Mouse (Mus musculus) megakaryocyte-erythroid progenitor cell, adult 5-6 weeks (primary cell): ENCODE results near the gene Plekho1. TPM values are rescaled to one million over a fixed set of nuclear protein-coding genes. Genes with fewer than 3 reads are reported as not detected.
A peak's percentile ranks its signal among the peaks of the same experiment; 100 is the strongest.
"Not testable (repeated sequence)": the region's sequence is repeated elsewhere in the genome, so short reads cannot be mapped to it uniquely, and the experiment has no call there.

Experiments used
- ATAC-seq: replicated peaks from 2 replicates; pipeline ENCODE4 v1.8.0; 2016; ENCODE audit warnings: mild to moderate bottlenecking, inconsistent platforms; ENCODE audit not compliant: severe bottlenecking, poor library complexity, low FRiP score, low TSS enrichment
- total RNA-seq, 2 experiments: library from RNA; stranded (forward) in 1 of 2; stranded (reverse) in 1 of 2; fragments of 200-1000, 215-1000 nt in 1 of 2; fragments of >200 nt in 1 of 2; fragmentation: Nextera tagmentation in 1 of 2; gene quantifications; 2 replicates each; pipeline ENCODE4 v1.2.3; 2014 to 2017

Gene Plekho1
- 0.61 and 5.4 TPM in 2 replicates for total RNA-seq (2014; fragmentation: Nextera tagmentation)
- 5.9 and 10.5 TPM in 2 replicates for total RNA-seq (2017)

GRCm38 (mm10) chr3:95995802-95996428 is at the start of gene Plekho1:
Gene Plekho1 (minus strand): TSS chr3:95996001.
- ATAC-seq, result no peak

- not testable (repeated sequence) for ATAC-seq
Observed at GRCm38 (mm10) chr3:96044559-96044958, 48.8 kb upstream of the Plekho1 start.

GRCm38 (mm10) chr3:96043104-96043503 is 47.3 kb upstream of the Plekho1 start:
- no peak for ATAC-seq

GRCm38 (mm10) chr3:96041079-96041478 is 45.3 kb upstream of the Plekho1 start:
- ATAC-seq, result no peak

- no peak for ATAC-seq
Observed at GRCm38 (mm10) chr3:96040663-96041006, 44.8 kb upstream of the Plekho1 start.

- ATAC-seq, result no peak
Observed at GRCm38 (mm10) chr3:96039857-96040662, 44.3 kb upstream of the Plekho1 start.

- ATAC-seq, result no peak
Observed at GRCm38 (mm10) chr3:96038851-96039250, 43.0 kb upstream of the Plekho1 start.

- no peak for ATAC-seq
Observed at GRCm38 (mm10) chr3:96038156-96038555, 42.4 kb upstream of the Plekho1 start.

- no peak for ATAC-seq
Observed at GRCm38 (mm10) chr3:96036796-96037195, 41.0 kb upstream of the Plekho1 start.

- peak; percentile 57 for ATAC-seq
Observed at GRCm38 (mm10) chr3:96033046-96033445, 37.2 kb upstream of the Plekho1 start.

- no peak for ATAC-seq
Observed at GRCm38 (mm10) chr3:96032652-96033017, 36.8 kb upstream of the Plekho1 start.

- ATAC-seq, result peak; percentile 55
Observed at GRCm38 (mm10) chr3:96031991-96032651, 36.3 kb upstream of the Plekho1 start.

GRCm38 (mm10) chr3:96029766-96030165 is 34.0 kb upstream of the Plekho1 start:
- no peak for ATAC-seq

GRCm38 (mm10) chr3:96029336-96029735 is 33.5 kb upstream of the Plekho1 start:
- ATAC-seq, result no peak

- ATAC-seq, result no peak
Observed at GRCm38 (mm10) chr3:96027875-96028274, 32.1 kb upstream of the Plekho1 start.

GRCm38 (mm10) chr3:96027145-96027544 is 31.3 kb upstream of the Plekho1 start:
- peak; percentile 82 for ATAC-seq

- peak; percentile 44; the same call in 1 of the 2 replicates for ATAC-seq
Observed at GRCm38 (mm10) chr3:96021421-96022128, 25.8 kb upstream of the Plekho1 start.

GRCm38 (mm10) chr3:96020735-96021134 is 24.9 kb upstream of the Plekho1 start:
- no peak for ATAC-seq

- ATAC-seq, result no peak
Observed at GRCm38 (mm10) chr3:96017461-96017860, 21.7 kb upstream of the Plekho1 start.
